ENCODE assay signal across 8 mouse cellular contexts in the genomic region with DNA sequence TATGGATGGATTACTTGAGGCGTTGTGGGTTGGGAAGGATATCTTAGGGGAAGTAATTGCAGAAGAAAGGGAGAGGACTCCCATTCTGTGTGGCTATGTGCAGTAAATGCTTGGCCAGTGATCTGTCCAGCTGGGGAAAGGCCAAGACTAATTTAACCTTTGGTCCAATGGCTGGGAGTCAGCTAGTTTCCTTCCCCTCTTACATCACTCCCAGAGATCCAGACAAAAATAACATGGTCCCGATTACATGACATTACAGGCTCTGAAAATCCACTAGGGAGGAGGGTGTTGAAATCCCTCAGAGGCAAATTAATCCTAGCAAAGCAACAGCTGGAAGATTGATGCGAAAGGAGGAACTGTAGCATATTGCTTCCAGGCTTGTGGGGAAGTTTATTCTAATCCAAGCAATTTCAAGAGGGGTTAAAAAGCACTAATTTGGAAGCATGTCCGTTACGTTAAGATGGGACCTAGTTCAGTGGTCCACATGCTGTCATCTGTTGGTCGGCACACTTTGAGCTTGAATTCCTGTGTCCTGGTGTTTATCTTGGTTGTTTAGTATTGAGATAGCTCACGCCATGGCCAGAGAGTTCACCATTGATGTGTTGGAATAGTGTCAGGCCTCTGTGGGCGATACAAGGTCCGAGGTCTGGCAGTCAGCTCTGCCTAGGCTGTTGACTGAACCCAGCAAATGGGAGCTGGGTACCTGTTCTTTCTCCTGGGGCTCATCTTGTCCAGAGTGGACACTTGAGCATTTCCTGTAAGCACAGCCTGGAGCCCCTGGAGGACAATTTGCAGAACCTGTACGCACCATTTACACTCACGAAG.
DNase-seq lines count a peak whose midpoint lies in the region; ATAC-seq and TF ChIP-seq lines count a peak whose summit lies in the region.
"Had no signal": no experiment of that assay in that cellular context is flagged by ENCODE, and none has a peak within 500 bp of the region (broad histone marks: within the 10 kb centered on the region; RNA-seq: fewer than 3 reads in every experiment).

No protein-coding gene starts in this region.

- no peak for TF ChIP-seq CTCF in heart, postnatal 0 days (IDR thresholded peaks at IDR 0.05; ENCODE audit: low read depth)

- no peaks in the 10 kb centered on the region for H3K36me3 ChIP-seq in heart, postnatal 0 days (replicated peaks; ENCODE audit: control insufficient read depth, insufficient read depth, low read length)
- no peaks in the 10 kb centered on the region for H3K36me3 ChIP-seq in midbrain, embryonic 16.5 days (ENCODE audit: control insufficient read depth, insufficient read depth, low read length)
- H3K36me3 ChIP-seq: neural tube, embryonic 12.5 days had no signal

- H3K4me2 ChIP-seq in heart, postnatal 0 days (ENCODE audit: low read depth, low read length): no peak overlapping the region
- no peak overlapping the region for H3K4me2 ChIP-seq in midbrain, embryonic 16.5 days (ENCODE audit: low read length)
- H3K4me2 ChIP-seq: neural tube, embryonic 12.5 days had no signal

- ATAC-seq in heart, postnatal 0 days (ENCODE audit: insufficient read depth, low read depth): peak; percentile 64
- ATAC-seq in midbrain, embryonic 16.5 days: no peak

- no peak overlapping the region for H3K9ac ChIP-seq in heart, postnatal 0 days (replicated peaks; ENCODE audit: low read depth, low read length)
- H3K9ac ChIP-seq in midbrain, embryonic 16.5 days (ENCODE audit: low read depth, low read length): no peak overlapping the region
- H3K9ac ChIP-seq: neural tube, embryonic 12.5 days had no signal

- no peak overlapping the region for H3K4me3 ChIP-seq in heart, postnatal 0 days (ENCODE audit: low read depth, low read length)
- H3K4me3 ChIP-seq in midbrain, embryonic 16.5 days (ENCODE audit: low read depth, low read length): no peak overlapping the region
- H3K4me3 ChIP-seq: neural tube, embryonic 12.5 days had no signal

- intact Hi-C loops in left cerebral cortex, postnatal 4 days (cut with DNase I): no loop called here

- peak overlapping the region; percentile 66 for H3K27ac ChIP-seq in heart, postnatal 0 days (ENCODE audit: low read depth)
- no peak overlapping the region for H3K27ac ChIP-seq in midbrain, embryonic 16.5 days (ENCODE audit: low read length)
- H3K27ac ChIP-seq: neural tube, embryonic 12.5 days had no signal

- DNase-seq in Muller cell, postnatal 12 days (ENCODE audit: inconsistent ontology term): peak; percentile 19
- peak; percentile 90 for DNase-seq in adipocyte (ENCODE audit: low spot score)
- DNase-seq in heart, postnatal 0 days (ENCODE audit: low spot score): peak; percentile 78
- peak; percentile 81 to 89 for DNase-seq in kidney, postnatal 36 days
- no peak for DNase-seq in left cerebral cortex, adult 11 months (ENCODE audit: low spot score)
- no peak for DNase-seq in left cerebral cortex, postnatal 4 days

- no peak for TF ChIP-seq EP300 in heart, postnatal 0 days (IDR thresholded peaks at IDR 0.05; ENCODE audit: low read depth)

- peaks cover 9% of the 10 kb centered on the region; the same call in 1 of the 2 replicates for H3K4me1 ChIP-seq in heart, postnatal 0 days (ENCODE audit: control insufficient read depth, insufficient read depth)
- no peaks in the 10 kb centered on the region for H3K4me1 ChIP-seq in midbrain, embryonic 16.5 days (ENCODE audit: control insufficient read depth, insufficient read depth, low read length)
- H3K4me1 ChIP-seq: neural tube, embryonic 12.5 days had no signal

- no peaks in the 10 kb centered on the region for H3K9me3 ChIP-seq in heart, postnatal 0 days (replicated peaks; ENCODE audit: control insufficient read depth, low read length)
- H3K9me3 ChIP-seq in midbrain, embryonic 16.5 days (replicated peaks; ENCODE audit: control insufficient read depth, low read length, poor library complexity, severe bottlenecking): no peaks in the 10 kb centered on the region
- H3K9me3 ChIP-seq: neural tube, embryonic 12.5 days had no signal

- WGBS in heart, postnatal 0 days: 48% methylated on average over 11 of the region's 11 CpGs
- 85% methylated on average over 11 of the region's 11 CpGs for WGBS in midbrain, embryonic 16.5 days

- H3K27me3 ChIP-seq in heart, postnatal 0 days (ENCODE audit: control insufficient read depth, insufficient read depth, low read length): no peaks in the 10 kb centered on the region
- no peaks in the 10 kb centered on the region for H3K27me3 ChIP-seq in midbrain, embryonic 16.5 days (ENCODE audit: control insufficient read depth, insufficient read depth, low read depth, low read length)

Comparison
In these comparisons a context has a peak if more than half of its experiments do, and no peak if none do; other contexts are left out.
1. DNase-seq: peak in Muller cell, postnatal 12 days (single experiment), adipocyte (single experiment), heart, postnatal 0 days (single experiment) and kidney, postnatal 36 days (2 of 2); none in left cerebral cortex, adult 11 months (single experiment) and left cerebral cortex, postnatal 4 days (single experiment).